Mouse (Mus musculus) kidney, adult 8-10 months (tissue): ENCODE data around the gene Slc20a1.

Source experiments
- DNase-seq, 2 experiments: peaks; one replicate each; pipeline ENCODE4 v3.0.0; 2022

Gene Slc20a1

DNA sequence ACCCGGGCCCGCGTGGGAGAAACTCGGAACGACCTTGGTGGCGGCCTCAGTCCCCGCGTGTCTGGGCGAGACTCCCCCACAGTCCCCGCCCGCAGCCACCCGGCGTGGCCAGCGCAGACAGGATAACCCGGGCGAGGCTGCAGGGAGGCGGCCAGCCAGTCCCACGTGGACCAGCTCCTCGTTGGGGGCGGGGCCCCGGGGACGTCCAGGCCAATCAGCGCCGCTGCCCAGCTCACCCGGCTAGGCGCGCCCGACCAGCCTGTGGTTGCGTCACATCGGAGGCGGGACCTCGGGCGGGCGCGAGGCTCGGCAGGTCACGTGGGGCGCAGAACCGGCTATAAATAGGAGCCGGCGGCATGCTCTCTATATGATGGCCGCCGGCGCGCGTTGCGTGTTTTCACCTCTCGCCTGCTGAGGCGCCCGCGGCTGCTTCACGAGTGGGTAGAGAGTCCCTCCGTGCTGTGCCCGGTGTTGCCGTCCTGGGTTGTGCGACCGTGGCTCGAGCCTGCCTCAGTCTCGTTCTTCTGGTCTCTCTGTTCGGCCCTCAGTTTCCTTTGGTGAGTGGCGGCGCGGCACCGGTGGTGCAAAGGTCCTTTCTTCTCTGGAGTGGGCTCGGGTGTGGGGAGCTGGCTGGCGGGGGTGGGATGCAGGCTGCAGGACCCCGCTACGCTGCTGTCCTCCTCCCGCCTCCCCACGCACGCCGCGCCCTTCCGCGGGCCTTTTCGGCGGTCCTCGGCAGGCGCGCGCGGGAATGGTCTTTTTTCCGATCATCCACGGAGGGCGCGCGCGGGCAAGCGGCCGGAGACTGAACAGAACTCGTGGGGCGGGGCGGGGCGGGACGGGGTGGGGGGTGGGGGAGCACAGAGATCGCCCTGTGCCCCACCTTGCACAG lies at the start of gene Slc20a1:
Gene Slc20a1, plus strand, starts transcription at position 329 of the 892 bp plus-strand sequence.
- DNase-seq: peak; percentile 98

DNA sequence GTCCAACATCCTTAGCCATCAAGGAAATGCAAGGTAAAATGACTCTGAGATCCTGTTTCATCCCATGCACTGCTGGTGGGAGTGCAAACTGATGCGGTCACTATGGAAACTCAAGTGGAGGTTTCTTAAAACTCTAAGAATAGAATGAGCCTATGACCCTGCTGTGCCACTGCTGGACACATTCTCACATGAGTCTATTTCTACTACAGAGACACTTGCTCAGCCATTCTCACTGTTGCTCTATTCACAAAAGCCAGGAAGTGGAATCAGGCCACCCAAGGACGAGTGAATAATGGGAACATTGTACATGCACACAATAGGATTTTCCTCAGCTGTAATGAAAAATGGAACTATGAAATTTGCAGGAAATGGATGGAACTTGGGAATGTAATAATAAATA lies 49.7 kb upstream of the Slc20a1 start:
- no peak for DNase-seq

DNA sequence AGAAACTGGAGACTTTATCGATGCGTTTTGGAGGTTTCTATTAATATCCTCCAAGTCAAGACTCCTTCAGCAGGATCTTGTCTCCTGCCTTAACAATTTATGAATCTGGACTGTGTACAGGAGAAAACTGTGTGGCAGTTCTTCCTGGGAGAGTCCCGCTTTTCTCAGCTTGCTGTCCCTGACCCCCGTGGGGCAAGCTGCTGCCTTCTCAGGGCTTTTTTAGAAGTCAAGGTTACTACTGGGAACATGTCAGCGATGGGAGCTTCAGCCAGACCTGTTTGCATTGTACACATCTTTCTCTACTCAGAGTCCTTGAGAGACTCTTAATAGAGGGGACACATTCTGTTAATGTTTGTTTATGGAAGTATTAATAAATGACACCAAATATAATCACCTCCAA lies 48.2 kb upstream of the Slc20a1 start:
- DNase-seq: no peak

DNA sequence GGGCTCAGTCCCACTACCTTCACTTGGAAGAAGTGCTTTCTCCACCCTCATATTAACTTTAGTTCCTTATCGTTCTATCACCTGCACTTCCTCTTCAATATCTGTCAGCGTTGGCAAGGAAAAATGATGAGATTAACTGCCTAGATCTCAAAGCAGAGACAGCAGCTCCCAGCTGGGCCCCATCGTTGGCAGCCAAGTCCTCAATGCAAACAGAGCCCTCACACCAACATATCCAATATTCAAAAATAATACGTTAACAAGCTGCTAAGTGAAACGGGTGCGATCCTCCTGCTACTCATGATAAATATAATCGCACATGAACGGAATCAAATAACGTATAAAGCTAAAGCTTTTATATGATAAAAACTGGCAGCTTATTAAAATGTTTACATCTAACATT lies 47.5 kb upstream of the Slc20a1 start:
- DNase-seq: no peak

DNA sequence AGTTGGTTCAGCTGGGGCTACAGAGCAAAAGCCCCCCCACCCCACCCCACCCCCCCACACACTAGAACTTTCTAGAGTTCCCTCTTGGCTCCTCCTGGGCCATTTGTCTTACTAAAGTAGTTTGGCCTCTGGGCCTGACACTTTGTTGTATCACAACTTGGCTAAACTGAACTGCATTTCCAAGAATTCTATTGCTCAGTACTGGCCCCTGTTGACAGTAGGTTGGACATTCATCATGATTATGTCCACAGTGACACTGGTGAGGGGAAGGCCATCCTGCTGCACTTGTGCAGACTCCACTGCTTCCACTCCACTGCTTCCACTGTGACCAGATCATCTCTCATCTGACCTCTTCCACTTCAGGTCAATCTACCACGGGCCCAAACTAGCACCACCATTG lies 45.8 kb upstream of the Slc20a1 start:
- DNase-seq: no peak

DNA sequence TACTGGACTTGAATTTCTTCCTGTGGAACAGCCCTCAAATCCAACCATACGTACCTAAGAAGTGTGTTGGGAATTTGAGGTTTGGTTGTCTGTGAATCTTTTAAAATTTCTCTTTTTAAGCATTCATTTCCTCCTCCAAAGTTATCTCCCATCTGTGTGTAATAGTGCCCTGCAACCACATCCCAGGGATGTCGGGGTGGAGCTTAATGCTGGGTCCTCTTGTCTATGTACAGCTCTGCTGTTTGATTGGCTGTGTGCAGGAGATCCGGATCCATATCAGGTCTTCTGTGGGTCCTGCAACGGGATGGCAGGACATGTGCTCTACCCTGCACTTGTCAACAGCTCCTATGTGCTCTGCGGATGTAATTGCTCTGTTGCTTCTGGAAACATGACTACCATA lies 33.7 kb upstream of the Slc20a1 start:
- DNase-seq: no peak

DNA sequence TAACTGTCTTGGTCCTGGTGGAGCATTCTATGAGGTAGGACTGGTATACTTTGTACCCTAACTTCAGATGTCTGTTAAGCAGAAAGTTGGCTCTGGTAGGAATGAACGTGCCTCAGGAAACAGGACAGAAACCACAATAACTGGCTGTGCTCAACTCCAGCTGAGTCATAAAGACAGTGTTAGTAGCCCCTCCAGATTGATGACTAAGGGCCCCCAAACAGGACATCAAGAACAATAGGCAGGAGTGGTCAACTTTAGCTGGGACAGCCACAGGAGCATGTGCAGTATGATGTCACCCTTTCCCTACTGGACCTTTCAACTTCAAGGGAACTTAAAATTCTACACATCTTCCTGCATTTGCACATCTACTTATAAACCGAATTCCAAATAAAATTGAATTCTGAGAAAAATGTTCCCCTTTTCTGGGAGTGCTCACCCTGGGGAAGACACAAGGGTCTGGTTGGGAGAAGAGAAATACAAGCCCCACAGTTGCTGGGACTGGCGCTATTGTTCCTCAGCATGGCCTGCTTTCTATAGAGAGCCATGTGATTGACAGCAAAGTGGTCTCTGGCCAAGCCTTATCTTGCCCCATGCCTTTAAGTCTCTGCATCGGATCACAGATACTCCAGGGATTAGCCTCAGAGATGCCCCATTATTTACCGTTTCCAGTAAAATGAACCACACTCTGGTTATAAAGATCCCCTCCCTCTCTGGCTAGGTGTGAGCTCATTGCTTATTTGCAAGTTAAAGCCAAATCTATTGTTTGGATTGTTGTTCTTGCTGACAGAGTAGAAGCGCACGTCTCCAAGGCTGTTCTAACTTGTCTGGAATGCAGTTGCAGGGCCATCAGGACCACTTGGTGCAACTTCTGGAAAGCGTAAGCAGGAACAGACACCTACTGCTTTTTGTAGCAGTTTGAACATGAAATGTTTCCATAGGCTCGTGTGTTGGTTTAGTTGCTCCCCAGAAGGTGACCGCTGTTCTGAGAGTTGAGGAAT lies 31.8 kb upstream of the Slc20a1 start:
- DNase-seq: no peak

DNA sequence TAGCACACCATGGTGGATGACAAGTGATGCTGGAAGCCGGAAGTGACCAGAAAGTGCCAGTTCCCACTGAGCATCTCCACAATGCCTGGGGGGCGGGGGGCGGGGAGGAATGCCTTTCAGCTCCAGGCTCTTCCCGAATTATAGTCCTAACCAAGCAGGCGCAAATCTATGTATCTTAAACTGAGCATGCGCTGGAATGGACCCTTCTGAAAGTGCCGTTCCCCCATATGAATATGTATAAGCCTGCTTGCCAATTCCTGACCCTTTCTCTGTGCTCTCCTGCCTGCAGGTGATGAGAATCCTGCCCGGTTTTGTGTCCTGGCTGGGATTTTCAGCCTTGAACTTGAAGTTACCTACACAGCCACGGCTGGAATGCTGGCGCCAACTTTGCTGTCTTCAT lies 25.2 kb upstream of the Slc20a1 start:
- no peak for DNase-seq

DNA sequence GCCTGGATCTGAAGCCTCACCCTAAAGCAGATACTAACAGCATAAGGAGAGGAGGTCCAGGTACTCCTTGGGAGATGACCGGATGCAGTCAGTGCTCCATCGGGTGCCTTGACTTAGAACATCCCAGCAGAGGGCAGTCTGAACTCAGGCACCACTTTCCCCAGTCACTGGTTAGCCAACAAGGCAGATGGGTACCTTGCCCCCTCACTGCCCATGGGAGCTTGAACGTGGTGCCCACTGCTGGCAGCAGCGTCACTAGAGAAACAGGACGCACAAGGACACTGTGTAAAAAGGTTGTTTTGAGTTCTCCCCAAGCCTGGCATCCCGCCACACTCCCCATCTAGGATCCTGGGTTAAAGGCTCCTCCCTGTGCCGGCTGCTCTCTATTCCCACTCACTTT lies 24.1 kb upstream of the Slc20a1 start:
- DNase-seq: peak; percentile 52 to 67

DNA sequence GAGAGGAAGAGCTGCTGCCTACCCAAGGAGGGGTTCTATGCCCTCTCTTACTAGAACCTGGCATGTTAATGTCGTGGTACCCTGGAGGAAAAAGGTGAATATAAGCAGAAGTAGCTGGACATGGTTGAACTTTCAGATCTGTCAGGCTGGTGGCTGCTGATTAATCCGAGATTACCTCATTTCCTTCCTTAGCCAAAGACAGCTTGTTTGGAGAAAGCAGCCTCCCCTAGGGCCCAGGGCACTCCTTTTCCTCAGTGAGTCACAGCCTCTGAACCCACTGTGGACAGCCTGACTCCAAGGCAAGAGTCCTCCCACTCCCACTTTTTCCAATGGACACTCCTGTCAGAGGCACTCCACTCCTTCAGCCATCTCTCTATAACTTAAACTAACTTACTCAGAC lies 22.9 kb upstream of the Slc20a1 start:
- DNase-seq: peak in 1 of 2 experiments; percentile 21

DNA sequence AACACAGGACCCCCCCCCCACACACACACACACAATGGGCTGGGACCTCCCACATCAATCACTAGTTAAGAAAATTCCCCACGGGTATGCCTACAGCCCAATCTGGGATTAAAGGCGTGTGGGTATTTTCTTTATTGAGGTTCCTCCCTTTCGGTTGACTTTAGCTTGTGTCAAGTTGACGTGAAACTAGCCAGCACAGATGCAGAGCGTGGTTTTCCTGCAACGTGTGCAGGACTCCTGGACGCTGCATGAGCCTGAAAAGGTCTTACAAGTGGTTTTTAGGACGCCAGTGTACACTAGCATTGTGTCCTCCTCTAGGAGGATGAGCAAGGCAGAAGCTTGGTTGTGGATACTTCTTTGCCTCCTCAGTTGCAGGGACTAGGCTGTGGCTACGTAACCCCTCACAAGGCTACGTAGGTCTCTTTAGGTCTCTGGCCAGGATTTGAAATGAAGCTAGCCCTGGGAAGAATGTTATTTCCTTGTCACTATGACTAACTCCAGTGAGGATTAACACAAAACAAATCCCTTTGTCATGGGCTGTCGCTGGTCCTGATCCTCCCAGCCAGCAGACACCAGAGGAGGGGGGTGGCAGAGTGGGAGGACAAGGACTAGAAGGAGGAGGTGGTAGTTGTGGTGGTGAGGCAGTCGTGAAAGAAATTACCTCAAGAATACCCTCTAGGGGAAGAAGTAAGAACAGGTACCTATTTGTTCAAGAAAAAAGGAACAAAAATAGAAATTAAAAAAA lies 21.7 kb upstream of the Slc20a1 start:
- no peak for DNase-seq

DNA sequence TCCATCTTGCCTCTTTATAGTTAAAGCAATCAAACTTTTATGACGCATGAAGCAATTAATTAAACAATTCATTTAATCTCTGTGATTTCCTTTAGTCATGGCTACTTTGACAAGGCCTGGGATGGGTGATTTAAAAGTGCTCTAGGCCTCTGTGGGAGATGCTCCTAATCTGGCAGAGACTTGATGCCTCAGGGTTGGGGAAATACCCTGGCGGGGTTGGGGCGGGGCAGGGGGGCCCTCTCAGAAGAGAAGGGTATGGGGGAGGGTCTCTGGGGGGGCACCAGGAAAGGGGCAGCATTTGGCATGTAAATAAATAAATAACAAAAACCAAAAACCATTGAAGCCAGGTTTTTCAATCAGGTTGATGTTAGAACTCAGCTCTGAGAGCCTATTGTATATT lies 20.9 kb upstream of the Slc20a1 start:
- no peak for DNase-seq

DNA sequence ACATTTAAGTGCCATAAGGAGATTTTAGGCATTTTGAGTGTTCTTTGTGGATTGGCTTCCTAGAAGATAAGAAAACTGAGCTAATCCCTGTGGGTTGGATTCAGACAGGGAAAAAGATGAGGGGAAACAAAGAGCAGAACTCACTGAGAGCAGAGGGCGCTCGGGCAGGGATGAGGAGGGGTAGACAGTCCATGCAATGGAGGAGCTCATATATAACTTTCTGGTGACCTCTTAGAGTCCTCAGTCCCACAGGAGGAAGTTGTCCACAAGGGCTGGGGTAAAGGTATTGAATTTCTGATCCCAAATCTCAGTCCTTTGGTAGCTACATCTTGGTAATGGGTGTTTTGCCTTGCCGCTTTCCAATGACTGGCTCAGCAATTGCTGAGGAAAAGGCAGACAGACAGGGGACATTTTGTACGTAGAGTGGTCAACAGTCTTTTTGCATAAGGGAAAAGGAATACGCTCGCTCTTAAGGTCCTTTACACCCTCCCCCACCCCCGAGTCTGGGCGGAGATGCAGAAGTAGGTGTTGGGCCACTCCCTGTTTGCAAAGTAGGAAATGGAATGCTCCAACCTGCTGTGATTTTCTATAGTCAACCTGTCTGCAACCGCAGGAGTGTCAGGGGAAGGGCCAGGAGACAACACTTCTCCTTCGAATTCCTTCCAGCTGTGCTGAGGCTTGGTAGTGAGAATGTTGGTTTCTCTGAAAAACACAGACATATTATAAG lies 20.2 kb upstream of the Slc20a1 start:
- DNase-seq: no peak

DNA sequence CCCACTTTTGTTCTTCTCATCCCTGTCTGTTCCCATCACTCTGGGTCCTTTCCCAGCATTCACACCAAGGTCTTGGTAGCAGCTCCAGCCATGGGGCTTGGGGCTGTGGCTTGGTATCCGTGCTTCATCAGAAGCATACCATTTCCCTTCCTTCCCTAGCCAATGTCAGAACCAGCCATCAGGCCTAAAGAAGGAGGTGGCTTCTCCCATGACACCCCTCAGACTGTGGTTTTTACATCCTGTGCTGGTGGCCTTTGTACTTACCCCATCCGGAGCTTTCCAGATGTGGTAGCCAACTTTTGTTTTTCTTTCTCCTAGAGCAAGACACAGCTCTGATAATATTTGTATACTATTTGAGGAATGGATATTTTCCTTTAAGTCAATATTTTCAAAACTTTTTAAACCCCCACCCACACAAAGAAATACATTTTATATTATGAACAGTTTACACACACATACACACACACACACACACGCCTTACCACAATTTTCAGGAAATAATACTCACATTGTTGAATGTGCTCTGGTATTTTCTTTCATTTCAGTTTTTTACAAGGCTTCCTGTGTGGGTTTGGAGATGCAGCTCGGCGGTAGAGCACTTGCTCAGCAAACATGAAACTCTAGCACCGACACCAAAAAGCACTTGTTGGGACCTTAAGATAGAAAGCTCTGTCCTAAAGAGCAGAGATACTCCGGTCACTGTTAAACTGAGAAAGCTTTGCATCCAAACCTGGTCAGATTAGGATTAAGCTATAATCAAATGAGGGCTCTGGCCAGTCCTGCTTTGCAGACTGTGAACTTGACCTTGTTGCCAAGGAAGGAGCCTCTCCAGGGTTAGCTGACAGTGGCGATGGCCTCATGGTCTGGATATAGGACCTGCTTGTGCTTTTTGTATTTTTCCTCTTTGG lies 18.4 kb upstream of the Slc20a1 start:
- no peak for DNase-seq

DNA sequence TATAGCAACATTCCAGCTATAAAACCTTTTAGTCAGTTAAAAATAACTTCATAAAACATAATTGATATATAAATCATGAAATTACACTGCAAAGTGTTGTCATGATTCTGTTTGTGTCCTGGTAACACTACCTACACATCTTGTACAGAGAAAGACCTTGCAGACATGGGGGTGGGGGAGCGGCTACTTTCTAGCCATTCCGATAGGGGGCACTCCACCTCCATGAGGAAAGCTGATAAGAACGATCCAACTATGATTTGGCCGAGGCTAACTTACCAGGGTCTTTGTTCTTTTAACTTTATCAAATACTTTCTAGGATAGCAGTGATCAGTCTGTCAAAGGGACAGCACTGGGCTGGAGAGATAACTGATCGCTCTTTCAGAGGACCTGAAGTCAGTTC lies 17.1 kb upstream of the Slc20a1 start:
- no peak for DNase-seq

DNA sequence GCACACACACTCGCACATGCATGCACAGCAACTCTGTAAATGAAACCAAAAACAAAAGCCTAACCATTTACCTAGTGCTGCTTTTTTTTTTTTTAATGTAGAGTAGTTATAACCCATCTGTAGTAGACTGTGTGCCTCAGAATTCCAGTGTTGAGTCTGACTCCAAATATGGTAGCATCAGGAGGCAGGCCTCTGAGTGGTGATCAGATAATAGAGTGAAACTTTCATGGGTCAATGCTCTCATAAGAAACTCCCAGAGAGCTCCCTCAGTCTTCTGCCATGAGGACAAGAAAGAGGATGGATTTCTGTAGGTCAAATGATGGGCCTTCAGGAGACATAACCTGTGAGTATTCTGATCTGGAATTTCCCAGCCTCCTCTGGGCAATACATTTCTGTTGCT lies 16.2 kb upstream of the Slc20a1 start:
- DNase-seq: no peak

DNA sequence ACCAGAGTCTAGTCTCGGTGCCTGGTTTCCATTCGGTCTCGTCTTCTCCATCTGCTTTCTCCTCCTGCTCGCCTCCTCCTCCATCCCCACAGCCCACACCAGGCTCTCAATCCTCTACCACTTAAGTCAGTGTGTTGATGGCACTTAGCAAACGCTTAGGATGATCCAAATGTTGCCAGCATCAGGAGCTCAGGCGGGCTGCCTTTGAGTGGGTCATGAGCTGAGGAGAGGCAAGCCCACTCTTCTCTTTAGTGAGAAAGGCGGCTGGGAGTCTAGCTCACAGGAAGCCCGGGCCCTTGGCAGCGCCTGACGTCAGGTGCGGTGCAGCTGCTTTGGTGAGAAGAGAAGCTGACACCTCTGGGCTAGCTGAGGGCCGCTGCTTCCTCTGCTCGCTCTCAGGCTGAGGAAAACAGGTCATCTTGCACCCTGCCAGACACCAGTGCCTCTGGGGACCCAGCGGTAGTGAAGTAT lies 15.0 kb upstream of the Slc20a1 start:
- DNase-seq: no peak

DNA sequence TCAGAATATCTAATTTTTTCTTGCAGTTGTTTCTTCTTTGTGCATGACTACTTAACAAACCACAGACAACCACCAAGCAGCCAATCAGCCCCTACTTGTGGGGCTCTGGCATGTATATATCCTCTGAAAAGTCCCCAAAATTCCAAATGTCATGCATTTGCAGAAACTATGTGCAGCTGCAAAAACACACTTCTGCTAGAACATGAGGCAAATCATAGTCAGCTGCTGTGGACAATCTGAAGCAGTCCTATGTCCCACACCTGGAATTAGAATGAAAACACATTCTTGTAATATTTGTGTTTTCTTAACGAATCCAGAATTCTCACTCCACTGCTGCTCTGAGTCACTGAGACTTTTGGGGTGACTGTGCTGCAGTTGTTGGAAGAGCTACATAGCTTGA lies 13.7 kb upstream of the Slc20a1 start:
- DNase-seq: no peak

DNA sequence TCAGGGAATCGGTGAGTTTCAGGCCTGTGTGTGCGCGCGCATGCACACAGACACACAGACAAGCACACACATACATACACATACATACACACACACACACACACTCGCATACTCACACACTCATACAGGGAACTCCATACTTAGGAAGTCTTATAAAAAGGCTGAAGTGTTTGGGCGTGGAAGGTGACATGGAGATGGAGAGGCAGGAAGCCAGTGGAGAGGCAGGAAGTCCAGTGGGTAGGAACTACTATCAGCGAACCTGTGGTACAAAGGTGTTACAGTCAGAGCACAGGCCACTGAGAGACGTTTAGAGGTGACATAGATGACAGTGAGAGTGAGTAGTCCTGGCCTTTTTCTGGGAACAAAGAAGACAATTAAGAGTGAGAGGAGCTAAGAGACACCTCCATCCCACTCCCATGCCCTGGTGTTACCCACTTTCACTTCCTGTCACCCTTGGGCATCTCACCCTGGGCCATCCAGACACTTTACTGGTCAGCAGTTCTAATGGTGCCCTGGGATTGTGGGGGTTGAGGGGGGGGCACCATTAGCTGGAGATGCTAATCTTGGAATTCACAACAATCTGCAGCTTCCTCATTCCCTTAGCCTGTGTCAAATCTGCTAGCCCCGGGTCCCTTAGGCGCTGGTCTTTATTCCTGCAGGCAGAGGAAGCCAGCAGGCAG lies 12.8 kb upstream of the Slc20a1 start:
- DNase-seq: no peak

DNA sequence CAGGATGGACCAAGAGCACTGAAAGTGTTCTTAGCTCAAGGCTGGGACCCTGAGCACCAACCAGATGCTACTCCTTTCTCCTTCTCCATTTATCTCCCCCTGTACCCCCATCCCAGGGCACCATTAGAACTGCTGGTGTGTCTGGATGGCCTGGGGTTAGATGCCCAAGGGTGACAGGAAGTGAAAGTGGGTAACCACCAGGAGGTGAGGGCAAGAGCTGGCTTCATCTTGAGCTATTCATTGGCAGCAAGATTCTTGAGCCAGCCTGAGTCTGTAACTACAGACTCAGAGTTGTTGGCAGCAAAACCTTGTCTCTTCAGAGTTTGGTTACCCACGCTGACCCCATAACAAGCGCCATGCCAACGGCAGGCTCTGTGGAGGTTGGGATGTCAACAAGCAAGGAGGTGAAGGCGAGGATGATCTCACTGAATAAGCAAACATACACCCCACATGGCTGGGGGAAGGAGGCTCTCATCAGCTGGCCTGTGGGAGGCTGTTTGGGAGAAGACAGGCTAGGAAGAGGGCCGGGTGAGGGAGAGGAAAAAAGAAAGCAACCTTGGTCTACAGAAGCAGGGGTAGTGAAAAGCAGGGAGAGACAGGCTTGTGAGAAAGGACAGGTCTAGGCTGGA lies 12.2 kb upstream of the Slc20a1 start:
- no peak for DNase-seq
